Mouse (Mus musculus): ENCODE results near the gene Rnf128. TPM values are rescaled to one million over a fixed set of nuclear protein-coding genes. Genes with fewer than 3 reads are reported as not detected.

Gene Rnf128
- polyA plus RNA-seq (2012; rRNA removed), result 31.9 and 37.0 TPM in 2 replicates

DNA sequence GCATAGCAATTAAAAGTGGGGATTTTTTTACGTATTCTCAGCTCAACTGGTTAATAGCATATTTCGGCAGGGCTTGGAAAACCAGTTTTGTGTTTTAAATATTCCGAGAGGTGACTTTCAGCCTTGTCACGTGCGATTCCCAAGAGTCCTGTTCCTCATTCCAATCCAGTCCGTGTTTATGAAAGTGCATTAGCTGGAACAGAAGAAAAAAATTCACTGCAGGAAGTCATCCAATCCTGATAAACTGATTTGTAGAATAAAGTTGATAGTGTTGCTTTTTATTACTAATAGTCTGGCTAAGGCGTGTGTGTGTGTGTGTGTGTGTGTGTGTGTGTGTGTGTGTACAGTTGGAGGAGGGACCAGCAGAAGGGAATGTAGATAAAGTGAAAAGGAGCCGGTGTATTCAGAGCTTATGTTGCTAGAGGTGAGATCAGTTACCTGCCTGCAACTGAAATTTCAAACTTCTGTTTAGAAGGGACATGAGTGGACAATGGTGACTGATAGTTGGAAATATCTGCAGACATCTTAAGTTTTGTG, at the start of gene Rnf128:
Gene Rnf128 (plus strand): TSS at position 392 of the 537 bp plus-strand sequence.

DNA sequence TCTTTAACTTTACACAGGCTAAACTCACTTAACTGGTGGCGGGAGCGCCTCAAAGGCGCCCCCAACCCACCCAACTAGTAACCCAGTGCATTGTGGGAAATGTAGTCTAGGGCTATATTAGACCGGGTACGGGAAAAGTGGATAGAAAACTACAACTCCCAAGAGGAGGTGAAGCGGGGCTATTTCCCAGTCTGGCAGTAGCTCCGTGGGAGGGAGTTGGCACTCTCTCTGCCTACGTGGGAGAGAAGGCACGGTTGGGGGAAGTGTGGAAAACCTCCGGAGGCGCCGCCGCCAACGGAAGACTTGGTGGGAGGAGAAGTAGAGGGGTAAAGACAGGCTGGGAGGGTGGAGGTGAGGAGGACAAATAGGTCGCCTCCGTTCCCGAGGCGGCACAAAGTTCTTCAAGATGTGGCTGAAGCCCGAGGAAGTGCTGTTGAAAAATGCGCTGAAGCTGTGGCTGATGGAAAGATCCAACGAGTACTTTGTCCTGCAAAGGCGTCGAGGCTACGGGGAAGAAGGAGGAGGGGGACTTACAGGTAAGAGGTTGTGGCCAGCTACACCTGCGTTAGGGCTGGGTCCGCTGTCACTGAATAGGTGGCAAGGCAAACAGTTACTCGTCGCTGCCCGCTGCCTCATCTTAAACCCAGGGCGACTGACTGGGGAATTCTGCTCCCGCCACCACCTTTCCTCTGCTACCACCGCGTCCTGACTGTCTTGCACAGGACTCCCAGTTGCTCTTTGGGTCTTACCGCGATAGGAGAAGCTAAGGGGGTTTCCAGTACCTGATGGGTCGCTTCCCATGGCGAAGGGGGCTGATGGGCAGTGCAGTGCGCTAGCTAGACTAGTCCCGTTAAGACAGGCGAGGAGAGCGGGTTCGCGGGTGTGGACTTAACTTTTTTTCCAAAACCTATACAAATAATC, 121.9 kb downstream of the Rnf128 start, which contains the start of gene Tbc1d8b:
Gene Tbc1d8b (plus strand): TSS at position 222 of the 921 bp plus-strand sequence.

DNA sequence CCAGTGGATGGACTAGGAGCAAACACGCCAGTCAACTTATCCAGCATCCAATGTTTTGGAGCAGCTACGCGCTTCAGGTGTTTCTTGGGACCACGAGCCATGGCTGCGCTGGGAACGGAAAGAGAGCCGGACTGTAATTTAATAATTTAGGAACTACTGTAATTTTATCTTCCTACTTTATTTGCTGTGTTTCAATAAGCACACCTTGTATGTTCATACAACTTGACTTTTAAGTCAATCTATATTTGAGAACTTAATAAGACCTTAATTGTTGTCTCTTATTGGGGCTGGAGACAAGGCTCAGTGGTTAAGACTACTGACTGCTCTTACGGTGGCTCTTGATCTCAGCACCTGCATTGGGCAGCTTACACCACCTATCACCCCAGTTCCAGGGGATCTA, 151.3 kb downstream of the Rnf128 start, which contains the start of gene Gm15013:
Gene Gm15013 (minus strand): TSS at position 101 of the 400 bp plus-strand sequence.

Other genes with a start within 250 kb of the Rnf128 start
- gene Trap1a, start 229.6 kb upstream of the Rnf128 start, polyA plus RNA-seq (2012; rRNA removed), result not detected in 2 replicates
- 0.31 and 0.36 TPM in 2 replicates for gene D330045A20Rik, start 82.9 kb upstream of the Rnf128 start, polyA plus RNA-seq (2012; rRNA removed)
- gene Tbc1d8b, start 121.7 kb downstream of the Rnf128 start, polyA plus RNA-seq (2012; rRNA removed), result 0.87 and 0.88 TPM in 2 replicates
- gene Gm15013, start 151.2 kb downstream of the Rnf128 start, polyA plus RNA-seq (2012; rRNA removed), result not detected in 2 replicates
- 0.45 and 1.0 TPM in 2 replicates for gene Ripply1, start 219.0 kb downstream of the Rnf128 start, polyA plus RNA-seq (2012; rRNA removed)
- gene Cldn2, start 237.5 kb downstream of the Rnf128 start, polyA plus RNA-seq (2012; rRNA removed), result 44.9 and 52.0 TPM in 2 replicates

All from colon, adult 2 months (tissue).